Mouse (Mus musculus): ENCODE results near the gene Foxn3. TPM values are rescaled to one million over a fixed set of nuclear protein-coding genes. Genes with fewer than 3 reads are reported as not detected.

Foxn3 gene
- polyA plus RNA-seq, 1 experiment from 2014 or later: 90.0 TPM

DNA sequence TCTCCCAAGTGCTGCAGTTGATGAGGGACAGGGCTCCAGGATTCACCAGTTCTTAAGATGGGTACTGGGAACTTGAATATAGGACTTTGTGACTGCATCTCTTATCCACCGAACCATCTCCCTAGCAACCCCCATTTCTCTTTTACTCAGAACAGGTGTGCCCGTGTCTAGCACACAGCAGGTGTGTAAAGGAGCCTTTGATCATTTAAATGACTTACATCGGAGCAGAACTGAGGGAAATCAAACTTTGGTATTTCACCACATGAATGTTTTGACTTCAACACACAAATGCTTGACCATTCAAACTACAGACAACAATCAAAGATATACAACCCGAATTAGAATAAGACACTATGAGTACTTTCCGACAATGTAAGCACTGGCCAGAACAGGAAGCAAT, 204.7 kb downstream of the Foxn3 start:
- Histone ChIP-seq H3K9me3 (no peaks in the 10 kb centered on the region), H3K4me1 (peaks cover 29% of the 10 kb centered on the region), H3K27ac (replicated peaks) (no peak overlapping the region), H3K27me3 (no peaks in the 10 kb centered on the region), H3K4me3 (no peak overlapping the region), H3K4me2 (replicated peaks) (no peak overlapping the region), H3K9ac (replicated peaks) (no peak overlapping the region), H3K36me3 (no peaks in the 10 kb centered on the region)
- no peak for ATAC-seq (ENCODE audit: low FRiP score, low read depth)
- WGBS: 87% methylated on average over 5 of the region's 5 CpGs

DNA sequence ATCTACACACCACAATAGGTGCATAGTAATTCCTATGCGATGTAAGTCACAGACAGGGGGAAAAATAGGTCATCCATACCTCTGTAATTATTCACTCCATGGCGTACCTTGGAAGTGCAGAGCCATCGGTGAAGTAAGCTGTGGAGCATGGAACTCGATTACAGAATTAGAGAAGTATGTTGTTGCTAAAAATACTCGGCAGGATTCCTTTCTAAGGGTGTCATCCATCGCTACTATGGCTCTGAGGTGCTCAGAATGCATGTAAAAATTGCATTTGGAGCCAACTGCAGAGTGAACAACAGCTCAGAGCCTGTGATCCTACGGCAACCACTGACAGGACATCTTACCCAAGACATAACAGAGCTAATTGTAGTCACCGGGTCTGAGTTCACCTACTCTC, 206.7 kb downstream of the Foxn3 start:
- no peaks in the 10 kb centered on the region for H3K36me3 ChIP-seq
- no peak overlapping the region for H3K4me2 ChIP-seq (replicated peaks)
- ATAC-seq (ENCODE audit: low FRiP score, low read depth): no peak
- H3K9me3 ChIP-seq: no peaks in the 10 kb centered on the region
- no peak overlapping the region for H3K9ac ChIP-seq (replicated peaks)
- peaks cover 24% of the 10 kb centered on the region for H3K4me1 ChIP-seq
- 93% methylated on average over 8 of the region's 8 CpGs for WGBS
- no peaks in the 10 kb centered on the region for H3K27me3 ChIP-seq
- no peak overlapping the region for H3K4me3 ChIP-seq
- H3K27ac ChIP-seq (replicated peaks): no peak overlapping the region

DNA sequence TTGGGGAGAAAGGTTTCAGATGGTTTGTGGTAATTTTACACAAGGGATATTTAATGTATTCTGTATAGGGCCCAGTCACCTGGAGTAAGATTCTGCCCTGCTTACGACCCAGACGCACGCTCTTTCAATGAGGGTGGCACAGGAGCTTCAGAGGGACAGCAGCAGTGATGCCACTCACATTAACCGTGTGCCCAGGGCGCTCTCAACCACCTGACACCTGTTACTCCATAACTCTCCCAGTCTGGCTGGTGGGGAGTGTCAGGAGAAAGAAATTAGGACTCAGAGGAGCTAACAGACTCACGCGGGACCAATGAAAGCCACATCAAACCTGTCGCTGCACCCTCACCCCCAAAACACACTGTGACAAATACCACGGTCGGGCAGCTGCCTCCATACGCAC, 209.7 kb downstream of the Foxn3 start:
- Histone ChIP-seq H3K4me2 (replicated peaks) (no peak overlapping the region), H3K4me1 (peaks cover 30% of the 10 kb centered on the region), H3K4me3 (no peak overlapping the region), H3K27me3 (no peaks in the 10 kb centered on the region), H3K9ac (replicated peaks) (no peak overlapping the region), H3K9me3 (no peaks in the 10 kb centered on the region), H3K27ac (replicated peaks) (no peak overlapping the region), H3K36me3 (no peaks in the 10 kb centered on the region)
- ATAC-seq (ENCODE audit: low FRiP score, low read depth): no peak
- whole genome bisulfite sequencing: 93% methylated on average over 11 of the region's 11 CpGs

DNA sequence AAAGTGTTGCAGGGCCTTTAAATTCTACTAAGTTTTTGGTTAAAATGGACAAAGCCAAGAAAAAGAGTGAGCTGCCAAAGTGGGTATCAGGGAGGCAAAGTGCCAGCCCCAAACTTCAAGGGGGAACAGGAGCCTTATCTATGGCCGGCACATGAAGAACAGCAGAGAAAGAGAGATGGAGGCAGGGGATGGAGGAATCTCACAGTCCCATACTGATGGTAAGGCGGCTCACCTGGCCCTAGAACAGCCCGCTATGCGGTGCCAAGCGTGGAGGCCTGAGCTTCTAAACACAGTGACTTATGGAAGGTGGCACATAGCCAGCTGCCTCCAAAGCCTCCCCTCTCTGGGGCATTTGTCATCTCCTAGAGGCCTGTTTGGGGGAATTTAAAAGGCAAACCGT, 210.8 kb downstream of the Foxn3 start:
- no peak overlapping the region for H3K27ac ChIP-seq (replicated peaks)
- ATAC-seq (ENCODE audit: low FRiP score, low read depth): no peak
- no peaks in the 10 kb centered on the region for H3K36me3 ChIP-seq
- no peaks in the 10 kb centered on the region for H3K27me3 ChIP-seq
- H3K4me1 ChIP-seq: peaks cover 39% of the 10 kb centered on the region
- H3K9me3 ChIP-seq: no peaks in the 10 kb centered on the region
- no peak overlapping the region for H3K4me2 ChIP-seq (replicated peaks)
- WGBS: 96% methylated on average over 6 of the region's 6 CpGs
- no peak overlapping the region for H3K4me3 ChIP-seq
- H3K9ac ChIP-seq (replicated peaks): no peak overlapping the region

DNA sequence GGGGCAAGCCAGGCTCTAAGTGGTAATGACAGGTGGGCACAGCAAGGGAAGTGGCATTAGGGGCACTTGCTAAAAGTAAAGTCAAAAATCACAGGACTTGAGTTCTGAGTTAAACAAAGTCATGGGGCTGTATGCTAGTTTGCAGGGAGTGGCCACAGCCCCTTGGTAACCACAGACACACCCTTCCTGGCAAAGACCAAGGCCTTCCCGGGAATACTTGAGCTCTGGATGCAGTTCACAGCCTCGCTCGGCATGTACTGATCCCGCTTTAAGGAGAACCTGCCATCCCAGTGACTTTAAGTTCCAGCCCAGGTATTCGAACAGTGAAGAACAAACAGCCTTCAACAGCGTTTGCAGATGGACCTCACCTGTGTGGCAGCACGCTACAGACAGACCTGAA, 211.2 kb downstream of the Foxn3 start:
- Histone ChIP-seq H3K4me1 (peaks cover 42% of the 10 kb centered on the region), H3K27me3 (no peaks in the 10 kb centered on the region), H3K9me3 (no peaks in the 10 kb centered on the region), H3K9ac (replicated peaks) (no peak overlapping the region), H3K36me3 (no peaks in the 10 kb centered on the region), H3K4me3 (no peak overlapping the region), H3K27ac (replicated peaks) (no peak overlapping the region), H3K4me2 (replicated peaks) (no peak overlapping the region)
- ATAC-seq (ENCODE audit: low FRiP score, low read depth): no peak
- WGBS: 89% methylated on average over 7 of the region's 7 CpGs

DNA sequence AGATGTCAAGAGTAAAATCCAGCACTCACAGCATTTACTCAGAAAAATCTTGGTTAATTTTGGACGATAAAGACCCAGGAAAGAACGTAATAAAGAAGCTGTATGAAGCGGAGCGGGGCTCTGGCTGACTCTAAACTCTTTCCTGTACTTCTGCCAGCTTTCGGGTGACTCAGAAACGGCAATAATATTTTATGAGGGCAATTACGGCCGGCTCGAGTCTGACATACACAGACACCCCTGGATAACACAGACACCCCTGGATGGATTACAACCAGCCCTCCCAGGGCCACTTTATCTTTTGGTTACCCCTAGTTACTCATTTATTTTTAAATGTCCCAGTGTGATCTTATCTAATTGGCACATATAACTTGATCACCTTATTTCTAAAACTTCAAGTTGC, 211.7 kb downstream of the Foxn3 start:
- no peak for ATAC-seq (ENCODE audit: low FRiP score, low read depth)
- H3K4me1 ChIP-seq: peaks cover 43% of the 10 kb centered on the region
- no peak overlapping the region for H3K4me3 ChIP-seq
- no peaks in the 10 kb centered on the region for H3K36me3 ChIP-seq
- H3K27ac ChIP-seq (replicated peaks): no peak overlapping the region
- H3K4me2 ChIP-seq (replicated peaks): no peak overlapping the region
- no peaks in the 10 kb centered on the region for H3K9me3 ChIP-seq
- no peak overlapping the region for H3K9ac ChIP-seq (replicated peaks)
- WGBS: 93% methylated on average over 9 of the region's 9 CpGs
- H3K27me3 ChIP-seq: no peaks in the 10 kb centered on the region

DNA sequence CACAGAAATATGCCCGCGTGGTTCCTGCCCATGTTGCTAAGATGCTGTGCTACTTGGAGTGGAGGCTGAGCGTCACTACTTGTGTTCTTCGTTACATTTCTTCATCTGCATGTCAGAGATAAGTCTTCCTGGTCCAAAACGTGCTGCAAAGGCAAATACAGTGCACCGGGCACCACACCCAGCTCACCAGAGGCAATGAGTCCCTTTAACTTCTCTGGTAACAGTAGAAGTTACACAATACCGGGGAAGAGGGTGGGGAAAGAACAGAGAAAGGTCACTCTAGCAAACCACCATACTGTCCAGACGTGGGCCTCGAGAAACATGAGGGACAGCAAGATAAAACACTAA, 213.8 kb downstream of the Foxn3 start:
- no peak for ATAC-seq (ENCODE audit: low FRiP score, low read depth)
- H3K4me1 ChIP-seq: peaks cover 53% of the 10 kb centered on the region
- WGBS: 90% methylated on average over 9 of the region's 9 CpGs

GRCm38 (mm10) chr12:99348940-99349649, 214.3 kb downstream of the Foxn3 start:
- H3K4me3 ChIP-seq: no peak overlapping the region
- no peaks in the 10 kb centered on the region for H3K9me3 ChIP-seq
- no peak overlapping the region for H3K9ac ChIP-seq (replicated peaks)
- no peak for ATAC-seq (ENCODE audit: low FRiP score, low read depth)
- no peaks in the 10 kb centered on the region for H3K27me3 ChIP-seq
- H3K4me1 ChIP-seq: peaks cover 56% of the 10 kb centered on the region
- no peaks in the 10 kb centered on the region for H3K36me3 ChIP-seq
- WGBS: 85% methylated on average over 10 of the region's 10 CpGs
- no peak overlapping the region for H3K27ac ChIP-seq (replicated peaks)
- H3K4me2 ChIP-seq (replicated peaks): no peak overlapping the region

More for the DNA sequence above, 213.8 kb downstream of the Foxn3 start:
- Histone ChIP-seq H3K27ac (replicated peaks) (no peak overlapping the region), H3K4me3 (no peak overlapping the region), H3K4me2 (replicated peaks) (no peak overlapping the region), H3K36me3 (no peaks in the 10 kb centered on the region), H3K27me3 (no peaks in the 10 kb centered on the region), H3K9me3 (no peaks in the 10 kb centered on the region), H3K9ac (replicated peaks) (no peak overlapping the region)

DNA sequence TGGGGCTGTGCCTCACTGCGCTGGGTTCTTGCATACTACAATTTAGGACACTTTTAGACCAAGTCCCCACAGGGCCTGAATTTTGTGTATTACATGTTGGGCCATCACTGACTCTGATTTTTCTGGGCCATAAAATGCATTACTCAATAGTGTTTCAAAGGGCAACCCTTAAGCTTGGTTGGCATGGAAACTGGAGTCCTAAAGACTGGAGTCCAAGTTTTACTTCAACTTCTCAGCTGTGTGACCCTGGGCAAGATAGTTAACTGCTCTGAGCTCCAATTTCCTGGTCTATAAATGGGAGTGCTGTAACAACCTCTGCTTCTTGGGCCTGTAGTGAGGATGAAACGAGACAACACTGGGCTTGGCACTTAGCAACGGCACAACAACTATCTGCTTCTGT, 215.9 kb downstream of the Foxn3 start:
- H3K9ac ChIP-seq (replicated peaks): no peak overlapping the region
- H3K4me2 ChIP-seq (replicated peaks): no peak overlapping the region
- ATAC-seq (ENCODE audit: low FRiP score, low read depth): no peak
- H3K9me3 ChIP-seq: no peaks in the 10 kb centered on the region
- H3K36me3 ChIP-seq: no peaks in the 10 kb centered on the region
- no peaks in the 10 kb centered on the region for H3K27me3 ChIP-seq
- H3K4me1 ChIP-seq: peaks cover 54% of the 10 kb centered on the region
- no peak overlapping the region for H3K4me3 ChIP-seq
- 82% methylated on average over 3 of the region's 3 CpGs for WGBS
- 0 out of 2 replicates have a peak overlapping the region, but pooled peaks have one; percentile 25 for H3K27ac ChIP-seq (replicated peaks)

DNA sequence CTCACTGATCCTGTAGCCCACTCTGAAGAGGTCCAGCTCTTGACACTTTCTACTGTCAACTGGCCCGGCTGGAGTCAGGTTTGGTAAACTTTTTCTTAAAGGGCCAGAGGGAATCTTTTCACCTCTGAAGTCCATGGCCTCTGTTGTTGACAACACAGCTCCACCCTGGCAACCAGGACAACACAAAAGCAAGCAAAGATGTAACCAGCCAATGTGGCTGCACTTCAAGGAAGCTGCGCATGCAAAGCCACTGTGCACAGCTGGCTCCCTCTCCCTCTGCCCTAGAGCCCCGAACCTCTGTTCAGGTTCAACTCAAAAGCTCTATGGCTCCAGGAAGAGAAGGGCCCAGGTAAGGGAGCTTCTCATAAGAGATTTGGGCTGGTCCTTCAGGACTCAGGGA, 216.4 kb downstream of the Foxn3 start:
- H3K4me3 ChIP-seq: no peak overlapping the region
- WGBS: 73% methylated on average over 3 of the region's 3 CpGs
- H3K27me3 ChIP-seq: no peaks in the 10 kb centered on the region
- no peak overlapping the region for H3K4me2 ChIP-seq (replicated peaks)
- peaks cover 59% of the 10 kb centered on the region for H3K4me1 ChIP-seq
- no peak overlapping the region for H3K27ac ChIP-seq (replicated peaks)
- no peaks in the 10 kb centered on the region for H3K36me3 ChIP-seq
- ATAC-seq (ENCODE audit: low FRiP score, low read depth): no peak
- H3K9me3 ChIP-seq: no peaks in the 10 kb centered on the region
- H3K9ac ChIP-seq (replicated peaks): no peak overlapping the region

GRCm38 (mm10) chr12:99345323-99345722, 218.1 kb downstream of the Foxn3 start:
- no peak for ATAC-seq (ENCODE audit: low FRiP score, low read depth)
- H3K4me2 ChIP-seq (replicated peaks): no peak overlapping the region
- H3K9me3 ChIP-seq: no peaks in the 10 kb centered on the region
- no peaks in the 10 kb centered on the region for H3K27me3 ChIP-seq
- peaks cover 75% of the 10 kb centered on the region for H3K4me1 ChIP-seq
- peak overlapping the region; percentile 8; the same call in 1 of the 2 replicates for H3K27ac ChIP-seq (replicated peaks)
- 84% methylated on average over 4 of the region's 4 CpGs for WGBS
- H3K36me3 ChIP-seq: no peaks in the 10 kb centered on the region
- H3K9ac ChIP-seq (replicated peaks): no peak overlapping the region
- H3K4me3 ChIP-seq: no peak overlapping the region

DNA sequence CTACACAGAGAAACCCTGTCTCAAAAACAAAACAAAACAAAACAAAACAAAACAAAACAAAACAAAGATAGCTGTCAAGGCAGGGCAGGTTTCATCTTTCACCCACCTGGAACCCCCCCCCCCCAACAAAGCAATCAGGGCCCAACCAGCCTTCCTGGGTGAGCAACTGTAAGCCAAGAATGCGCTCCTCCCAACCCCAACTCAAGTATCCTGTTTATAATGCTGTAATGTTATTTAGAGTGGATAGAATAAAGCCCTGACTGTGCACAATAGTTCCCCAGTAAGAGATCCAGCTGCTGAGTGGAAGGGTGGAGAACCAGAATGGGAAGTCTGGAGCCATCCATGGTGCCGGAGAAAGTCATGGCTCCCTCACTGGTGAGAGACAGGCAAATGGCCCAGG, 220.0 kb downstream of the Foxn3 start:
- no peaks in the 10 kb centered on the region for H3K36me3 ChIP-seq
- H3K4me2 ChIP-seq (replicated peaks): no peak overlapping the region
- no peak overlapping the region for H3K4me3 ChIP-seq
- no peak for ATAC-seq (ENCODE audit: low FRiP score, low read depth)
- H3K27ac ChIP-seq (replicated peaks): no peak overlapping the region
- H3K9me3 ChIP-seq: no peaks in the 10 kb centered on the region
- H3K27me3 ChIP-seq: no peaks in the 10 kb centered on the region
- 98% methylated on average over 2 of the region's 2 CpGs for WGBS
- no peak overlapping the region for H3K9ac ChIP-seq (replicated peaks)
- peaks cover 76% of the 10 kb centered on the region for H3K4me1 ChIP-seq

- WGBS: 8% methylated on average over 3 of the region's 3 CpGs
Measured at GRCm38 (mm10) chr12:99342160-99342559, 221.2 kb downstream of the Foxn3 start.

More at GRCm38 (mm10) chr12:99342160-99342559, 221.2 kb downstream of the Foxn3 start:
- no peak overlapping the region for H3K4me2 ChIP-seq (replicated peaks)
- H3K9me3 ChIP-seq: no peaks in the 10 kb centered on the region
- no peak overlapping the region for H3K9ac ChIP-seq (replicated peaks)
- H3K4me3 ChIP-seq: no peak overlapping the region
- H3K36me3 ChIP-seq: no peaks in the 10 kb centered on the region
- peak overlapping the region; percentile 84 for H3K27ac ChIP-seq (replicated peaks)
- ATAC-seq (ENCODE audit: low FRiP score, low read depth): no peak
- peaks cover 67% of the 10 kb centered on the region for H3K4me1 ChIP-seq
- no peaks in the 10 kb centered on the region for H3K27me3 ChIP-seq

Measured in midbrain, embryonic 12.5 days (tissue).